Mouse (Mus musculus): Measurements from ENCODE around the gene Mtus2. TPM values are rescaled to one million over a fixed set of nuclear protein-coding genes. Genes with fewer than 3 reads are reported as not detected.

Gene Mtus2
- polyA plus RNA-seq, 1 experiment from 2014 or later = 5.5 TPM

DNA sequence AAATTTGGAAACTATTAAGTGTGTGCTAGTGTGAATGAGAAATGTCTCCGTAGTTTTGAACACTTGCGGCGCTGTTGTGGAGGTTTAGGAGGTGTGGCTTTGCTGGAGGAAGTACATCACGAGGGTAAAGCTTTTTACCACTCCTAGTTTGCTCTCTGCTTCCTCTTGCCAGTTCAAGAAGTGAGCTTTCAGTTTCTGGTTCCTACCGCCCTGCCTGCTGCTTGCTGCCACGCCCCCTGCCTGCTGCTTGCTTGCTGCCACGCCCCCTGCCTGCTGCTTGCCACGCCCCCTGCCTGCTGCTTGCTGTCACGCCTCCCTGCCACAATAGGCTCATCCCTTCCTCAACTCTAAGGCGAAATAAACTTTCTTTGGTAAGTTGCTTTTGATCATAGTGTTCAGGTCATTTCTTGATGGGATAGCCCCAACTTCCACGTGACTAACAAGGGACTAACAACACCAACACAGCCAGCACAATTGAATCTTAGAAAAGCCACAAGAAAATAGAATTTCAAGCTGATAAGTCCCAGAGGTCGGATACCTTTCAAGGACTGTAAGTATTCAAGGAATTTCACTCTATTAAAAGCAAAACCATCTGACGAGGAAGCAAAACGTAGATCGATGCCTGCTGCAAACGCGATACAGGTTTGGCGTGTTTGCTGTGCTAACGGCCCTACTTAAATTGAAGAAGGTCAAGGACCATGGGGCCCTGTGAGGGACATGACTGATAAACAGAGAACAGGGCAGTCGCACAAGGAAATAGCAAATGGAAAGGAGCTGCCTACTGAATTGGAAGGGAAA lies 35.7 kb downstream of the Mtus2 start:
- Histone ChIP-seq H3K4me1 (ENCODE audit: insufficient read depth, low read depth, low read length) (no peaks in the 10 kb centered on the region), H3K9me3 (ENCODE audit: low read length) (no peaks in the 10 kb centered on the region), H3K27me3 (replicated peaks; ENCODE audit: insufficient read depth, low read length) (no peaks in the 10 kb centered on the region), H3K36me3 (ENCODE audit: insufficient read depth, low read length) (no peaks in the 10 kb centered on the region), H3K4me3 (ENCODE audit: low read depth, low read length) (peak overlapping the region; percentile 2; the same call in 1 of the 2 replicates), H3K27ac (ENCODE audit: low read length) (no peak overlapping the region), H3K9ac (replicated peaks; ENCODE audit: low read depth) (no peak overlapping the region), H3K4me2 (replicated peaks; ENCODE audit: low read depth, low read length) (peak overlapping the region; percentile 39)
- WGBS = 15% methylated on average over 20 of the region's 20 CpGs
- peak; percentile 97 for DNase-seq (ENCODE audit: low spot score)
- peak; percentile 59 for TF ChIP-seq CTCF (IDR thresholded peaks at IDR 0.05)
- no peak; the same call in 1 of the 2 replicates for TF ChIP-seq EP300 (IDR thresholded peaks at IDR 0.05)
- peak; percentile 95 for ATAC-seq

DNA sequence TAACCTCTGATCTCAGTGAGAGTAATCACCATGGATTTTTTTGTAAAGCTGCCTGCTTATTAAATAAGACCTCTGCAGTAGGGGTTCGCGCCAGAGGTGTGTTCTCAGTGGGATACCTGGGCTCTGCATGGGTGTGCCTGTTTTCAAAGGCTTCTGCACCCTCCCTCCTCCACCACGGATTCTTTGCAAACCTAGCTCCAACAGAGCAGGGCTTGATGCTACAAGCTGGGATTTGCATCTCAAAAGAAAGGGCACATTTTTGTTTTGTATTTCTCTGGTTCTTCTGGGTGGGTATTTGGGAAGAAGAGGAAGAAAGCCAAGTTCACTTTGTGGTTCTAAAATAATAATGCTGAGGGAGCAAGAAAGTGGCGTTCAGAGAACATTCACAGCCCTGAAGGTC lies 48.1 kb downstream of the Mtus2 start:
- TF ChIP-seq EP300 (IDR thresholded peaks at IDR 0.05) (no peak), CTCF (IDR thresholded peaks at IDR 0.05) (no peak)
- H3K27ac ChIP-seq (ENCODE audit: low read length) = no peak overlapping the region
- ATAC-seq = no peak
- WGBS = 29% methylated on average over 4 of the region's 4 CpGs
- no peaks in the 10 kb centered on the region for H3K4me1 ChIP-seq (ENCODE audit: insufficient read depth, low read depth, low read length)
- DNase-seq (ENCODE audit: low spot score) = no peak
- no peaks in the 10 kb centered on the region for H3K9me3 ChIP-seq (ENCODE audit: low read length)
- H3K36me3 ChIP-seq (ENCODE audit: insufficient read depth, low read length) = no peaks in the 10 kb centered on the region
- H3K27me3 ChIP-seq (replicated peaks; ENCODE audit: insufficient read depth, low read length) = no peaks in the 10 kb centered on the region
- H3K4me2 ChIP-seq (replicated peaks; ENCODE audit: low read depth, low read length) = no peak overlapping the region
- no peak overlapping the region for H3K9ac ChIP-seq (replicated peaks; ENCODE audit: low read depth)
- H3K4me3 ChIP-seq (ENCODE audit: low read depth, low read length) = no peak overlapping the region

DNA sequence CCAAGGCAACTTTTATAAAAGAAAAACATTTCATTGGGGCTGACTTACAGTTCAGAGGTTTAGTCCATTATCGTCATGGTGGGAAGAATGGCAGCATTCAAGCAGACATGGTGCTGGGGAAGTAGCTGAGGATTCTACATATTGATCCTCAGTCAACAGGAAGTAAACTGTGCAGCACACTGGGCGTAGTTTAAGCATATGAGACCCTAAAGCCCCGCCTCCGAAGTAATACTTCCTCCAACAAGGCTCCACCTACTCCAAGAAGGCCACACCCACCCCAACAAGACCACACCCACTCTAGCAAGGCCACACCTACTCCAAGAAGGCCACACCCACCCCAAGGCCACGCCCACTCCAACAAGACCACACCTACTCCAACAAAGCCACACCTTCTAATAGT lies 55.0 kb downstream of the Mtus2 start:
- Histone ChIP-seq H3K4me1 (ENCODE audit: insufficient read depth, low read depth, low read length) (no peaks in the 10 kb centered on the region), H3K27ac (ENCODE audit: low read length) (no peak overlapping the region), H3K4me2 (replicated peaks; ENCODE audit: low read depth, low read length) (no peak overlapping the region), H3K4me3 (ENCODE audit: low read depth, low read length) (no peak overlapping the region), H3K36me3 (ENCODE audit: insufficient read depth, low read length) (no peaks in the 10 kb centered on the region), H3K27me3 (replicated peaks; ENCODE audit: insufficient read depth, low read length) (no peaks in the 10 kb centered on the region), H3K9me3 (ENCODE audit: low read length) (no peaks in the 10 kb centered on the region), H3K9ac (replicated peaks; ENCODE audit: low read depth) (no peak overlapping the region)
- TF ChIP-seq CTCF (IDR thresholded peaks at IDR 0.05) = no peak
- no peak for TF ChIP-seq EP300 (IDR thresholded peaks at IDR 0.05)
- DNase-seq (ENCODE audit: low spot score) (no peak), ATAC-seq (no peak)
- WGBS = 78% methylated on average over 5 of the region's 5 CpGs

DNA sequence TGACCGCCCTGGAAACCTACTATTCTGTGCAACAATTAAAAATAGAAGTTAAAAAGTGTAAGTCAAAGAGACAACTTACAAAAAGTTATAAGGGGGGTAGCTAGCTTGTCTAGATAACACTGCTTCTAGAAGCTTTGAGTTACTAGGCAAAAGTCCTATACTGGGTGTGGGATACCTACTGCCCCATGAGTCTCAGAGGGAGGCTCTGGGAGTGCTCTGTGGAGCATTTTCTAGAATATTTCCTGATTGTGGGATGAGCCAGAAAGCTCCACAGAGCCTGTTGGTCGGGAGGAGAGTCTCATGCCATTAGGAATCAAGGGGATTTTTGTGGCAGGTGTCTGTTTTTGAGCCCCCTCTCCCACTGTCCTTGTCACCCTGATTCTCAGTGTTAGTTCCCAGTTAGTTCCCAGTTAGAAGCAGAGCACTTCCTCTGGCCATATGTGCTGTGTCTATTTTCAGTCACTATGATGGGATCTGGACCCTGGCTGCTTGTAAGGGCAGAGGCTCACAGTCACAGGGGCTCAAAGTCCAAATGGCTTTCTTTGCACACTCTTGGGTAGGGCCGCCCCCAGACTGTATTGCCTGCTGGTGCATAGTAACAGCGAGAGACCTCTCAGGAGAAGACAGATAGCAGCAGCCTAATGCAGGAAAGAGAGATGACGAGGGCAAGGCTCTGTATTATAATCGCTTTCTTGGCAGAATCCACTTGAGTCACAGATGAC lies 57.2 kb downstream of the Mtus2 start:
- Histone ChIP-seq H3K4me1 (ENCODE audit: insufficient read depth, low read depth, low read length) (no peaks in the 10 kb centered on the region), H3K27me3 (replicated peaks; ENCODE audit: insufficient read depth, low read length) (no peaks in the 10 kb centered on the region), H3K36me3 (ENCODE audit: insufficient read depth, low read length) (no peaks in the 10 kb centered on the region), H3K9me3 (ENCODE audit: low read length) (no peaks in the 10 kb centered on the region), H3K9ac (replicated peaks; ENCODE audit: low read depth) (no peak overlapping the region), H3K4me2 (replicated peaks; ENCODE audit: low read depth, low read length) (no peak overlapping the region), H3K4me3 (ENCODE audit: low read depth, low read length) (no peak overlapping the region), H3K27ac (ENCODE audit: low read length) (no peak overlapping the region)
- no peak for ATAC-seq
- 67% methylated on average over 6 of the region's 6 CpGs for WGBS
- no peak for DNase-seq (ENCODE audit: low spot score)
- no peak for TF ChIP-seq CTCF (IDR thresholded peaks at IDR 0.05)
- TF ChIP-seq EP300 (IDR thresholded peaks at IDR 0.05) = no peak

DNA sequence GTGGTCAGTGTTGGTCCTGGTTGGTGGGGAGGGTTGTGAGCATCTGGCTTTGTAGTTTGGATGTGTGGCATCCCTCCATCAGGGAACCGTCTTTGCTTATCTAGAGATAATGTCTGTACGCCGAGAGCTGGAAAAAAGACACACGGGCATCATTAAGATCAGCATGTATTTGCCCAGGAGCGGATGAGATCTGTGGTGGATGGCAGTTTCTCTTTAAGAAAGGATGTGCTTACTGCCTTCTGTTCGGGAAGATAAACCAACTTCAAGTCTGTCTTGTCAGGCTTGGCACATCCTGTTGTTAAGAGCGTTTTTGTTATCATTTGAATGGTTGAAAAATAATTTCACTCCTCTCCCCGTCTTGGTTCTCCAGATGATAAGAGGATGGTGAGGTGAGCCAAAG lies 58.3 kb downstream of the Mtus2 start:
- H3K36me3 ChIP-seq (ENCODE audit: insufficient read depth, low read length) = no peaks in the 10 kb centered on the region
- DNase-seq (ENCODE audit: low spot score) (no peak), ATAC-seq (no peak)
- H3K4me1 ChIP-seq (ENCODE audit: insufficient read depth, low read depth, low read length) = no peaks in the 10 kb centered on the region
- H3K27me3 ChIP-seq (replicated peaks; ENCODE audit: insufficient read depth, low read length) = no peaks in the 10 kb centered on the region
- no peaks in the 10 kb centered on the region for H3K9me3 ChIP-seq (ENCODE audit: low read length)
- TF ChIP-seq EP300 (IDR thresholded peaks at IDR 0.05) (no peak), CTCF (IDR thresholded peaks at IDR 0.05) (no peak)
- no peak overlapping the region for H3K27ac ChIP-seq (ENCODE audit: low read length)
- no peak overlapping the region for H3K9ac ChIP-seq (replicated peaks; ENCODE audit: low read depth)
- H3K4me3 ChIP-seq (ENCODE audit: low read depth, low read length) = no peak overlapping the region
- 54% methylated on average over 8 of the region's 8 CpGs for WGBS
- H3K4me2 ChIP-seq (replicated peaks; ENCODE audit: low read depth, low read length) = no peak overlapping the region

DNA sequence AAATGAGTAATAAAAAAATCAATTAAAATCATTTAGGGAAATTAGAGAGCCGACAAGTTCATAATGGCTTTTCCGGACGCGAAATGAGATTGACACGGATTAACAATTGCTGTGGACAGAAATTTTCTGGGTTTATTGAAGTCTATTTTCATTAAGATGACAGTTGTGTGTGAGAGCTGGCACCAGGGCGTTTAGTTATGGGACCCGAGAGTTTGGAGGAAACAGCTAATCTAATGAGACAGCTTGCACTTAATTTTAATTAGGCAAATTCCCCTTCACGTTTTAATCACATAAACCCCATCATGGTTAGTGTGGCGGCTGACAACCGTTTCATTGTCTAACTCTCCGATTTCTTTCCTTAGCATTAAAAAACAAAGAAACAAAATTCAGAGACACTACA lies 60.3 kb downstream of the Mtus2 start:
- no peaks in the 10 kb centered on the region for H3K4me1 ChIP-seq (ENCODE audit: insufficient read depth, low read depth, low read length)
- H3K4me3 ChIP-seq (ENCODE audit: low read depth, low read length) = no peak overlapping the region
- H3K9me3 ChIP-seq (ENCODE audit: low read length) = no peaks in the 10 kb centered on the region
- no peak for TF ChIP-seq EP300 (IDR thresholded peaks at IDR 0.05)
- no peak for TF ChIP-seq CTCF (IDR thresholded peaks at IDR 0.05)
- H3K36me3 ChIP-seq (ENCODE audit: insufficient read depth, low read length) = no peaks in the 10 kb centered on the region
- DNase-seq (ENCODE audit: low spot score) (no peak), ATAC-seq (no peak)
- no peak overlapping the region for H3K27ac ChIP-seq (ENCODE audit: low read length)
- WGBS = 93% methylated on average over 11 of the region's 11 CpGs
- H3K27me3 ChIP-seq (replicated peaks; ENCODE audit: insufficient read depth, low read length) = no peaks in the 10 kb centered on the region
- H3K4me2 ChIP-seq (replicated peaks; ENCODE audit: low read depth, low read length) = no peak overlapping the region
- H3K9ac ChIP-seq (replicated peaks; ENCODE audit: low read depth) = no peak overlapping the region
